Mouse (Mus musculus): Measurements from ENCODE around the gene Txn2. TPM values are rescaled to one million over a fixed set of nuclear protein-coding genes. Genes with fewer than 3 reads are reported as not detected.

The Txn2 gene
- total RNA-seq (2021): 100 to 1,000 TPM; 563 to 586 TPM
- long read RNA-seq, experiment 1, transcript Txn2-204 (3 exons, 2,049 nt): minor isoform, 67 of 1,010 reads
- long read RNA-seq, experiment 1, transcript Txn2-201 (4 exons, 1,298 nt): major isoform, 878 of 1,010 reads
- long read RNA-seq, experiment 1, partial matches to known transcripts: 6 of 1,010 reads
- long read RNA-seq, experiment 1, other reads (novel, unspliced or antisense): 57 of 1,010 reads
- long read RNA-seq, experiment 2, transcript Txn2-204 (3 exons, 2,049 nt): minor isoform, 21 of 481 reads
- long read RNA-seq, experiment 2, transcript Txn2-201 (4 exons, 1,298 nt): major isoform, 426 of 481 reads
- long read RNA-seq, experiment 2, partial matches to known transcripts: 2 of 481 reads
- long read RNA-seq, experiment 2, other reads (novel, unspliced or antisense): 31 of 481 reads

GRCm38 (mm10) chr15:77928673-77929331 lies at the start of gene Txn2:
Gene Txn2 (minus strand): TSS chr15:77929006.
- DNase-seq: peak; percentile 96 to 97

GRCm38 (mm10) chr15:77977663-77978062 lies 48.9 kb upstream of the Txn2 start:
- peak; percentile 82 to 84 for DNase-seq

DNA sequence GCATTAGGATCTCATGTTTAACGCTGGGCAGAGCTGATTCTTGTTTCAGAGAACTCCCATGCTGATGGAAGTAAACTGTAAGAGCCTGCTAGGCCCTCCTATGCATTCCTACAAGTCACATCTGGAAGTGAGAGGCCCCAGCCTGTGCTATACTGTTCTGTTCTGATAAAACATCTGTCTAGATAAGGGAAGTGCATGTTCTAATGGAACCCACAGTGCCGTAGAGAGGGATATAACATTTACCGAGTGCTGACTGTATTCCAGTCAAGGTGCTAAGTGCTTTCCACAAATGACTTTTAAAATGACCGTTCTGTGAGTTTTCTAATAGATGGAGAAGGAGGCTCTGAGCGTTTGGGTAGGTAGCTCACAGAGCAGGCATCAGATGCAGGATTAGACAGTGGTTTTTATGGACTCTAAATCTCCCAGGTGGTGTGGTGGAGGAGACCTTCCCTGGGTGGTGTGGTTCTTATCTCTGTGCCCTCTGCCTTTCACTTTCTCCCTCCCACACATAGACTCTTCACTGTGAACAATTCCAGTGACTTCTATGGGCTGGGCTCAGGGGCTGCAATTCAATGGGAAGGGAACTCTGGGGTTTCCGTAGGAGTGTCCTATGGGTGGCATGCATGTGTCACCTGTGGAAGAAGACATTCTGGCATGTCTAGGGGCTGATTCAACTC lies 45.5 kb upstream of the Txn2 start:
- DNase-seq: no peak

DNA sequence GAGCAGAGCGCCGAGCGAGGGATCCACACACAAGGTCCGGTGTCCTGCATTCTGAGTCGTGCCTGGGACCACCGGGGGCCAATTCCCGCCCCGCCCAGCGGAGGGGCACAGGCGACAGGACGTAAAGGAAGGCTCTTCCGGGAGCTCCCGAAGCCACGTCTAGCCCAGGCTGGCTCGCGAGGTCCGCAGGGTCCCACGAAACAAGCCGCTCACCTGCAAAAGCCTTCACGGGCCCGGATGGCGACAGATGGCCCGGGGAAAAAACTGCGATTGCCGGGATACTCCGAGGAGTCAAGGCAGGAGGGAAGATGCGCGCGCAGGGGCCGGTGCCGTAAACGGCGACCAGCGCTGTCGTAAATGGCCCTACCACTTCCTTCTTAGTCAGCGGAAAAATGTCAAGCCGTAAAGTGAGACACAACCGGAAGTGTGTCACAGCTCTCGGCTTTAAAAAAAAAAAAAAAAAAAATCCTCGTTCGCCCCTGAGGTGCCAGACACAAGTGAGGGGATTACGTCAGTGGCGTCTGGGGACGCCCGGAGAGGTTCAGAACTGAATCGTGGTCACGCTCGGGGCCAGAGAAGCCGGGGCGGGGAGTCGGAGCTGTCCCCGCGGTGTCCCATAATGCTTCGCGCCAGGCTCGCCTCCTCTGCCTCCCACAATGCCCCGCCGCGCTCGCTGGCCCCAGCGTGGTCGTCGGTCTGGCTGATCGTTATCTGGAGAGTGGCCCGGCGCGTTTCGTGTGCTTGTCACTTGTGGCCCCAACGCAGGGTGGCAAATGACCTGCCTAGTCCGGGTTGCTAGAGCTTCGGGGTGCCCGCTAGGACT lies 41.9 kb upstream of the Txn2 start, which contains the start of gene Eif3d:
Gene Eif3d, minus strand, starts transcription at position 344 of the 823 bp plus-strand sequence.
- peak; percentile 96 for DNase-seq

GRCm38 (mm10) chr15:77969940-77970469 lies 41.2 kb upstream of the Txn2 start:
- no peak for DNase-seq

GRCm38 (mm10) chr15:77965117-77965528 lies 36.3 kb upstream of the Txn2 start:
- DNase-seq: no peak

- DNase-seq: no peak
Observed at GRCm38 (mm10) chr15:77962447-77962846, 33.6 kb upstream of the Txn2 start.

DNA sequence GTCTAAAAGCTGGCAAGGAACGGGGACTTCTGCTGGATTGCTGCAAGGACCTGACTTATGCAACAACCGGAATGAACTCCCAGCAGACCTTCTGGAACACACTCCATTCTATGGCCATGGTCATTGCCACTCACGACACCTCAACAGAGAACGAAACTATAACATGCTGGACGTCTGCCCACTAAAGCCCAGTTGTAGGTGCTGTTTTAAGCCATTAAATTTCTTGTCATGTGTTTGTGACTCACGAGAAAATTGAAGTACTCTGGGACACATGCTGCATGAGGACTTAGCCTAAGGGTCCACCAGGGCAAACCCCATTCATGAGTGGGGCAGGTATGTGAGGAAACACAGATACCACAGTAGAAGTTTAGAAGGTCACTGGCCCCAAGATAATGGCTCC lies 31.9 kb upstream of the Txn2 start:
- DNase-seq: no peak

- no peak for DNase-seq
Observed at GRCm38 (mm10) chr15:77958071-77958470, 29.3 kb upstream of the Txn2 start.

GRCm38 (mm10) chr15:77957625-77958024 lies 28.8 kb upstream of the Txn2 start:
- DNase-seq: no peak

GRCm38 (mm10) chr15:77956404-77956901 lies 27.6 kb upstream of the Txn2 start, which contains the start of gene Foxred2:
Gene Foxred2 (minus strand): TSS chr15:77956722.
- peak; percentile 90 to 94 for DNase-seq

- peak in 1 of 2 experiments; percentile 20 for DNase-seq
Observed at GRCm38 (mm10) chr15:77955440-77956403, 26.9 kb upstream of the Txn2 start.

GRCm38 (mm10) chr15:77954362-77954761 lies 25.6 kb upstream of the Txn2 start:
- DNase-seq: no peak

- no peak for DNase-seq
Observed at GRCm38 (mm10) chr15:77952921-77953320, 24.1 kb upstream of the Txn2 start.

DNA sequence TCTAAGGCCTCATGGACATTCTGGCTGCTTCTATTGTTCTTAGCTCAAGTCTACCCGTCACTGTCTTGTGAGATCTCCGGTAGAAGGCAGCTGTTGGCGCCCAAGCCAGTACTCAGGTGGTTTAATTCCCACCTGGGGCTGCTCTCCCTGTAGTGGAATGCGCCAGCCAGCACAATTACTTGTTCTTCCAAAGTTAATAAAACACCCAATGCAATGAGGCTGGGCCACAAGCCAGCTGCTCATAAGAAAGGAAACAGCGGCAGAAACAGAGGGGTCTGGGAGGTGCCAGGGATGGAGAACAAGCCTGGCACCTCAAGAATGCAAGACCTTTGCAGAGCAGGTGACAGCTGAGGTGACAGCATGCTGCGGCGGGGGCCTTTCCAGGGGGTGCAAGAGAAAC lies 20.3 kb upstream of the Txn2 start:
- no peak for DNase-seq

DNA sequence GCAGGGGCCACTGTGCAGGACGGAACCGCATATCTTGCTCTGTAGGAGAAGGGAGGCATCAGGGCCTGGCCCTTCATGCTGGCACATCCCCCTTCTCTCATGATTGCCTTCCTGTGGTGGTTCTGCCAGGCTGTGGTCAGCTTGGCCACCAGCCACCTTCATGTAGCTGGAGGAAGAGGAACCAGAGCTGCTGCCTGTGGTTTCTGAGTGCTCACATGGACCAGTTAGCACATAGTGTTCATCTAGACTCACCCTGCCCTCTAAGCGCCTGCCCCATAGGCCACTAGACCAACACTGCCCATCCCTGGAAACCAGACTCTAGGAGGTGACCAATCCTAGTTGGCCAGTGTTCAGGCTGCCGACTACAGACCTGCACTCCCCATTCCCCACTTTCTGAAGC lies 16.9 kb upstream of the Txn2 start:
- peak in 1 of 2 experiments; percentile 20 for DNase-seq

DNA sequence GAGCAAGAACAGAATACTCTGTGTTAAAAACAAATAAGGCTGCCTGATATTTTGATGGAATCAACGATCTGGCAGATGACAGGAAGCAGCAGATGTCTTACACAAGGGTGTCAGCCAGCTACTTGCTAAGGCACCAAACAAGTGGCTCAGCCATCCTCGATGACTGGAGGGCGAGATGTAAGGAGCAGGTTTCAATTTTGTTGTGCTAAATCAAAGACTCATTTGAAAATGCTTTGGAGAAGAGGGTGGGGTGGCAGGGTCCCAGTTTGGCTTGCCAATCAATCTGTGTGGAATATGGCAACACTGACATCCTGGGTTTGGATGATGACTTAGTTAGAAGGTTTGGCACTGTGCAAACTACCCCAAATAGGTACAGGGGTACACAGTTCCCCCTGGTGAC lies 12.8 kb upstream of the Txn2 start:
- DNase-seq: no peak

DNA sequence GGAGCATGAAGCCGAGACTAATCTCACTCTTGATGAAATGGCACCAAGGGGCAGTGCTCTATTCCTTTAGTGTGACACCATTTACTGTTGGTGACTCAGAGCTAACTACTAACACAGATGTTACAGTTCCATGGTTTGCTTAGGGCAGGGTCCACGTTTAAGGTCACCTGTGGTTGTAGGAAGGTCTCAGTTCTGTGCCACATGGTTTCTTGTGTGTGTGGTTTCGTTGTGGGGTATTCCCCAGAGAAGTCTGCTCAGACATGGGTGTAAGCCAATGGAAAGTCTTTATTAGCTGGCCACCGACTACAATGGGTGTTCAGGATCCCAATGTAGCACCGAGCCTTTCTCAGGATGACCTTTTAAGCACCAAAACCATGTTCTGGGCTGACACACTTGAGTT lies 9.7 kb upstream of the Txn2 start:
- no peak for DNase-seq

DNA sequence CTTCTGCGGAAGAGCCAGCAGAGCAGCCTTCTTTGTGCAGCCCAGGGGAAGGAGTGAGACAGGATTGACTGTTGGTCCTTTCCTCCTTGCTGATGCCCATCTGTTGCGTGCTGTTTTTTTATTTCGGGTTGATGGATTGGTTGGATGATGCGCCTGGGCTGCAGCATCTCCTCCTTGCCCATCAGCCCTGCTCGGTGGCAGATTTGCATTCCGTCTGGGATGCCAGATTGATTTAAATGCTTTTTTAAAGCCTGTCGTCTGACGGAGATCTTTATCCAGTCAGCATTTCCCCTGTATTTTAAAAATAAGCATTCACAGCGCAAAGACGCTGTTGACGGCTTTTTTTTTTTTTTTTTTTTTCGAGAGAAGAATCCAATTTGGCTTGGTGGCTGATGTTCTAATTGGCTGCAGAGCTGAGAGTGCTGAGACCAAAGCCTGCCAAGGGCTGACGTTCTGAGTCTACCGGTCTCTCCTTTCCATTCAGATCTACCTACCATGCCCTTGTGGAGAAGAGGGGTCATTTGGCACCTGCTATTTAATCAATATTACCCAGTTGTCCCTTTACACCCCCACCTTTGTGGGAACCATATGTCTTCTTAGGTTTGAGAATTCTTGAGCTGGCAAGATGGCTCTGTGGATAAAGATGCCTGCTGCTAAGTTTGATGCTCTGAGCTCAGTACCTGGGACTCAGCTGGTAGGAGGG lies 7.0 kb upstream of the Txn2 start:
- DNase-seq: no peak

GRCm38 (mm10) chr15:77934968-77935367 lies 6.2 kb upstream of the Txn2 start:
- DNase-seq: no peak

Data from adrenal gland, postnatal 36 days (tissue).